Mouse (Mus musculus): Measurements from ENCODE around the gene Ddx46.
"Not testable (repeated sequence)": the region's sequence is repeated elsewhere in the genome, so short reads cannot be mapped to it uniquely, and the experiment has no call there.

DNA sequence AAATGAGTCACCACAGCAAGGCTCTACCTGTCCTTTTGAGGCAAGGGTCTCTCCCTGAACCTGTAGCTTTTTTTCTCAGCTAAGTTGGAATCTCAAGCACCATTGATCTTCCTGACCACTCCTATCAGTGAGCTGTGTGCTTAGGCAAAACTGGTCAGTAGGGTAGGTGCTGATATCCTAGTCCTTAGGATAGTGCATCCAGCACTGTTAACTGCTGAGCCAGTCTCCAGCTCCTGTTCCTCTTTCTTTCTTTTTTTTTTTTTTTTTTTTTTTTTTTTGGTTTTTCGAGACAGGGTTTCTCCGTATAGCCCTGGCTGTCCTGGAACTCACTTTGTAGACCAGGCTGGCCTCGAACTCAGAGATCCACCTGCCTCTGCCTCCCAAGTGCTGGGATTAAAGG lies 61.2 kb downstream of the Ddx46 start:
- TF ChIP-seq CTCF, EP300 (IDR thresholded peaks at IDR 0.05): not testable (repeated sequence)
